Mouse (Mus musculus) heart, embryonic 13.5 days (tissue): ENCODE data around the gene Sqstm1. TPM values are rescaled to one million over a fixed set of nuclear protein-coding genes. Genes with fewer than 3 reads are reported as not detected.

ENCODE experiments used
- ATAC-seq: fragments of 200-750 bp; cut with Nextera tagmentation; 2 replicates; pipeline ENCODE4 v1.8.0; 2017; ENCODE audit warnings: moderate TSS enrichment; ENCODE audit not compliant: insufficient number of reproducible peaks, low FRiP score, low TSS enrichment; ENCODE audit errors: extremely low read depth
- H3K27ac ChIP-seq: fragments of 300-500 bp; sonication (generic); replicated peaks from 2 replicates; pipeline ENCODE4 v1.5.1; 2015; ENCODE audit warnings: moderate library complexity, mild to moderate bottlenecking, inconsistent platforms
- H3K27me3 ChIP-seq: fragments of 300-500 bp; sonication (generic); replicated peaks from 2 replicates; pipeline ENCODE4 v1.6.1; 2015; ENCODE audit warnings: mild to moderate bottlenecking, inconsistent platforms
- H3K36me3 ChIP-seq: fragments of 300-500 bp; sonication (generic); 2 replicates; pipeline ENCODE4 v1.6.1; 2015; ENCODE audit warnings: mild to moderate bottlenecking, inconsistent platforms
- H3K4me1 ChIP-seq: fragments of 300-500 bp; sonication (generic); 2 replicates; pipeline ENCODE4 v1.6.1; 2015; ENCODE audit warnings: inconsistent platforms
- H3K4me2 ChIP-seq: fragments of 300-500 bp; sonication (generic); 2 replicates; pipeline ENCODE4 v1.6.1; 2015; ENCODE audit warnings: inconsistent platforms, mild to moderate bottlenecking, moderate library complexity
- H3K4me3 ChIP-seq: fragments of 300-500 bp; sonication (generic); 2 replicates; pipeline ENCODE4 v1.5.1; 2015; ENCODE audit warnings: moderate library complexity, mild to moderate bottlenecking, inconsistent platforms
- H3K9ac ChIP-seq: fragments of 300-500 bp; sonication (generic); 2 replicates; pipeline ENCODE4 v1.6.1; 2015; ENCODE audit warnings: inconsistent platforms, mild to moderate bottlenecking, moderate library complexity
- H3K9me3 ChIP-seq: fragments of 300-500 bp; sonication (generic); 2 replicates; pipeline ENCODE4 v1.6.1; 2016; ENCODE audit warnings: inconsistent platforms
- WGBS: fragments of 180-500 bp; shearing (Covaris S2); methylation state at CpG from one replicate; pipeline ENCODE4 v1.1.7; 2015; ENCODE audit warnings: mixed read lengths; 5-methylcytosine and 5-hydroxymethylcytosine counted together
- polyA plus RNA-seq: library from polyadenylated mRNA; unstranded; fragments of >200 nt; fragmentation: Nextera tagmentation; extraction: Ambion mirVana; gene quantifications from 2 replicates; pipeline ENCODE4 v1.2.1, GENCODE M21; 2015

Gene Sqstm1
- polyA plus RNA-seq, 1 experiment from 2014 or later: 277 TPM

- Histone ChIP-seq H3K36me3 (peaks cover 89% of the 10 kb centered on the region), H3K9me3 (no peaks in the 10 kb centered on the region), H3K4me3 (no peak overlapping the region), H3K4me1 (0 out of 2 replicates have a peak, but pooled peaks cover 4% of the 10 kb centered on the region), H3K4me2 (no peak overlapping the region), H3K9ac (no peak overlapping the region), H3K27ac (no peak overlapping the region), H3K27me3 (no peaks in the 10 kb centered on the region)
- ATAC-seq: no peak
- WGBS: 64% methylated on average over 10 of the region's 10 CpGs
Measured at GRCm38 (mm10) chr11:50161578-50162304, 48.9 kb downstream of the Sqstm1 start.

DNA sequence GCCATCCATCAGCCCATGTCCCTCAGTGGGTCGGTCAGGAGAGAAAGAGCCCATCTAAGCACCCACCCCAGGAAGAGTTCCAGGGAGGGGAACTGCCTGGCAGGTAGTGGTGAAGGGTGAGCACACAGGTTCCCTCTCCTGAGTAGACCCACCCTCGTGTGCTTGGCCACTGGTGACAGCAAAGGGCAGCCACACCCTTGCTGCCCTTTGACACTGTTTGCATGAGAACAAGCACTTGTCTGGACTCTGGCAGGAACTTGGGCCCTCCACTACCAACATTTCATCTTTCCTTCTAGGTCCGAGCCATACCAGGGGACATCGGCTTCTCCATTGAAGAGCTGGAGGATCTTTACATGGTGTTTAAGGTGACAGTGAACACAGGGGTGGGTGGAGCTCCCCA lies 51.3 kb downstream of the Sqstm1 start:
- H3K9ac ChIP-seq: no peak overlapping the region
- 62% methylated on average over 4 of the region's 4 CpGs for WGBS
- H3K4me2 ChIP-seq: no peak overlapping the region
- H3K36me3 ChIP-seq: peaks cover 97% of the 10 kb centered on the region
- ATAC-seq: no peak
- no peaks in the 10 kb centered on the region for H3K9me3 ChIP-seq
- H3K4me3 ChIP-seq: no peak overlapping the region
- no peak overlapping the region for H3K27ac ChIP-seq
- no peaks in the 10 kb centered on the region for H3K27me3 ChIP-seq
- H3K4me1 ChIP-seq: 0 out of 2 replicates have a peak, but pooled peaks cover 10% of the 10 kb centered on the region

- no peak overlapping the region for H3K9ac ChIP-seq
- H3K36me3 ChIP-seq: peaks cover 97% of the 10 kb centered on the region
- H3K27me3 ChIP-seq: no peaks in the 10 kb centered on the region
- H3K4me1 ChIP-seq: 0 out of 2 replicates have a peak, but pooled peaks cover 17% of the 10 kb centered on the region
- no peak overlapping the region for H3K4me2 ChIP-seq
- no peak overlapping the region for H3K4me3 ChIP-seq
- H3K9me3 ChIP-seq: no peaks in the 10 kb centered on the region
- WGBS: 84% methylated on average over 7 of the region's 7 CpGs
- ATAC-seq: no peak
- no peak overlapping the region for H3K27ac ChIP-seq
Measured at GRCm38 (mm10) chr11:50158346-50158745, 52.3 kb downstream of the Sqstm1 start.

DNA sequence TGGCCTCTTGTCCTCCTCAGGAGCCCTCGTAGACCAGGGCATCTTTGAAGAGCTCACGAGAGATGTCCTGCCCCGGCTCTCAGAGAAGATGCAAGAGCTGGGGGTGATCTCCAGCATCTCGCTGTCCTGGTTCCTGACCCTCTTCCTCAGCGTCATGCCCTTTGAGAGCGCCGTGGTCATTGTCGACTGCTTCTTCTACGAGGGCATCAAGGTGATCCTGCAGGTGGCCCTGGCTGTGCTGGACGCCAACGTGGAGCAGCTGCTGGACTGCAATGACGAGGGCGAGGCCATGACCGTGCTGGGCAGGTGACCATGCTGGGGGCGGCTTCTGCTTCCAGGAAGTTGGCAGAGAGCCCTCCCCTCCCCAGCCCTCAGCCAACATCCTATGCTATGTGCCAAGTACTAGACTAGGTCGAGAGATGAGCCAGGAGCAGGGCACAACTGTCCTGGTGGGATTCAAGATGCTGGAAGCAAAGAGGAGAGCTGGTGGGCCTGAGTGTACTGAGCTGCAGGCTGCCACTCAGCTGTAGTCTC lies 53.8 kb downstream of the Sqstm1 start:
- no peak overlapping the region for H3K4me2 ChIP-seq
- WGBS: 91% methylated on average over 16 of the region's 16 CpGs
- peaks cover 97% of the 10 kb centered on the region for H3K36me3 ChIP-seq
- no peak overlapping the region for H3K4me3 ChIP-seq
- ATAC-seq: no peak
- no peak overlapping the region for H3K9ac ChIP-seq
- 0 out of 2 replicates have a peak, but pooled peaks cover 14% of the 10 kb centered on the region for H3K4me1 ChIP-seq
- no peaks in the 10 kb centered on the region for H3K27me3 ChIP-seq
- no peak overlapping the region for H3K27ac ChIP-seq
- H3K9me3 ChIP-seq: no peaks in the 10 kb centered on the region

DNA sequence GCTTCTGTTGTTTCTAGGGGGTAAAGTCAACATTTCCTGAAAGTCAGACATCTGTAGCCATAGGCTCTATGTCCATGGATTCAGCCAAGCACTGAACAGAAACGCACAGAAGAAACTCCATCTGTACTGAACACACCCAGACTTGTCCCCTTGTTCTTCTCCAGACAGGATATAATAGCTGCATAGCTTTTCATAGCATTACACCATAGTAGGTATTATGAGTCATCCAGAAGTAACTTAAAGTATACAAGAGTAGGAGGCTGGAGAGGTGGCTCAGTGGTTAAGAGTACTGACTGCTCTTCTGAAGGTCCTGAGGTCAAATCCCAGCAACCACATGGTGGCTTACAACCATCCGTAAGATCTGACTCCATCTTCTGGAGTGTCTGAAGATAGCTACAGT lies 54.8 kb downstream of the Sqstm1 start:
- Histone ChIP-seq H3K27ac (no peak overlapping the region), H3K4me2 (no peak overlapping the region), H3K9me3 (no peaks in the 10 kb centered on the region), H3K4me1 (0 out of 2 replicates have a peak, but pooled peaks cover 13% of the 10 kb centered on the region), H3K9ac (no peak overlapping the region), H3K4me3 (no peak overlapping the region), H3K27me3 (no peaks in the 10 kb centered on the region), H3K36me3 (peaks cover 100% of the 10 kb centered on the region)
- 79% methylated on average over 2 of the region's 2 CpGs for WGBS
- no peak for ATAC-seq

- Histone ChIP-seq H3K27me3 (no peaks in the 10 kb centered on the region), H3K4me1 (0 out of 2 replicates have a peak, but pooled peaks cover 13% of the 10 kb centered on the region), H3K9me3 (no peaks in the 10 kb centered on the region), H3K4me2 (no peak overlapping the region), H3K27ac (no peak overlapping the region), H3K9ac (no peak overlapping the region), H3K36me3 (peaks cover 100% of the 10 kb centered on the region), H3K4me3 (no peak overlapping the region)
- 72% methylated on average over 12 of the region's 12 CpGs for WGBS
- no peak for ATAC-seq
Measured at GRCm38 (mm10) chr11:50154777-50155520, 55.7 kb downstream of the Sqstm1 start.

DNA sequence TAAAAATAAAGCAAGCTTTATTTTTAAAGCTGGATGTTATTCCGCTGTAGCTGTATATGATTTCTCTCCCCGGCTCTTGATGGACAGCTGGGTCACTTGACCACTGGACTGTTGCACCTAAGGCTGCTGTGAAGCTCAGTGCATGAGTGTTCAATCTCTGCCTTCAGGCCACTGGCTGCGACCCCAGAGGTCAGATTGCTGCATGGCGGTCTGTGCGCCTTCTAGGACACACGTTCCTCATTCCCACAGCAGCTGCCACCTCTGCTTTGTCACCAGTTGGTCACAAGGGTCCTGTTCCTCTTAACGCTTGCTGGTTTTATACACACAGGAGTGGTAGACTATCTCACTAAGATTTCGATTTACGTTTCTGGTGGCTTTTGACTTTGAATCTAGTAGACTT lies 56.5 kb downstream of the Sqstm1 start:
- H3K27ac ChIP-seq: no peak overlapping the region
- no peak overlapping the region for H3K9ac ChIP-seq
- peaks cover 100% of the 10 kb centered on the region for H3K36me3 ChIP-seq
- H3K4me2 ChIP-seq: no peak overlapping the region
- no peaks in the 10 kb centered on the region for H3K27me3 ChIP-seq
- H3K9me3 ChIP-seq: no peaks in the 10 kb centered on the region
- no peak for ATAC-seq
- H3K4me3 ChIP-seq: no peak overlapping the region
- H3K4me1 ChIP-seq: 0 out of 2 replicates have a peak, but pooled peaks cover 13% of the 10 kb centered on the region
- WGBS: 74% methylated on average over 9 of the region's 9 CpGs

DNA sequence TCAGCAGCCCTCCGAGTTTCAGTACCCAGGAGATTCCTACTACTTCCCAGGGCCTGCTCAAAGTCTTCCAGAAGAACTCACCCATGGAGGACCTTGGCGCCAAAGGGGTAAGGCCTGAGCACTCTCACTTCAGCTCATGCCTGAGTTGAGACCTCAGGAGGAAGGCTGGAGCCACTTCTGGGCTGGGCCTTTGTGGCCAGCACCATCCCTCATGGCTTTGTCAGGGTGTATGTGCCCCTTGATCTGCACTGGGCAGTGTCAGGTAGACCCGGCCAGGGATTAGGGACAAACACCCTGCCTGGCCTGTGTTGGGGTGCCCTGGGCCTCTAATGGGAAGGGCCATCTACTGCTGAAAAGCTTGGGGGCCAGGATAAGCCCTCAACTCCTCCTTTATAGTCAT lies 59.3 kb downstream of the Sqstm1 start:
- Histone ChIP-seq H3K9ac (no peak overlapping the region), H3K4me2 (no peak overlapping the region), H3K27ac (no peak overlapping the region), H3K4me3 (no peak overlapping the region), H3K36me3 (peaks cover 92% of the 10 kb centered on the region), H3K9me3 (no peaks in the 10 kb centered on the region), H3K4me1 (peaks cover 26% of the 10 kb centered on the region), H3K27me3 (no peaks in the 10 kb centered on the region)
- 78% methylated on average over 3 of the region's 3 CpGs for WGBS
- no peak for ATAC-seq

DNA sequence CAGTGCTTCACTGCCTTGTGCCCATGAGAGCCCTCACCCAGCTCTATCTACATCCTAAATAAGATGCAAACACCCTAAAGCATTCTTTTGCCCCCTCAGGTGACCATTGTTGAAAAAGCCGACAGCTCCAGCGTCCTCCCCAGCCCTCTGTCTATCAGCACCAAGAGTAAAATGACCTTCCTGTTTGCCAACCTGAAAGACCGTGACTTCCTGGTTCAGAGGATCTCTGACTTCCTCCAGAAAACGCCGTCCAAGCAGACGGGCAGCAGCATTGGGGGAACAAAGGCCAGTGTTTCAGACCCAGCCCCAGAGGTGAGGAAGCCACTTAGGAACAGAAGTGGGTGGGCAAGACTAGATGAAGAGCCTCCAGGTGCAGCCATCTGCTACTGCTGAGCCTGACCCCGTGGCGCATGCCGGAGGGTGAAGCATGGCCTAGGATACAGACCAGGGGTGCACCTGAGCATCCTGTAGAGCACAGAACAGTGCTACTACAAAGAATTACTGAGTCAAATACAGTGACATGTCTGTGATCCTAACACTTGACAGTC lies 61.0 kb downstream of the Sqstm1 start:
- H3K4me2 ChIP-seq: no peak overlapping the region
- H3K4me1 ChIP-seq: peaks cover 23% of the 10 kb centered on the region
- H3K4me3 ChIP-seq: no peak overlapping the region
- H3K9me3 ChIP-seq: no peaks in the 10 kb centered on the region
- no peak overlapping the region for H3K9ac ChIP-seq
- ATAC-seq: no peak
- peaks cover 92% of the 10 kb centered on the region for H3K36me3 ChIP-seq
- no peaks in the 10 kb centered on the region for H3K27me3 ChIP-seq
- no peak overlapping the region for H3K27ac ChIP-seq
- 77% methylated on average over 9 of the region's 9 CpGs for WGBS
